Mouse (Mus musculus): Measurements from ENCODE around the gene Hmgb2.

The Hmgb2 gene

DNA sequence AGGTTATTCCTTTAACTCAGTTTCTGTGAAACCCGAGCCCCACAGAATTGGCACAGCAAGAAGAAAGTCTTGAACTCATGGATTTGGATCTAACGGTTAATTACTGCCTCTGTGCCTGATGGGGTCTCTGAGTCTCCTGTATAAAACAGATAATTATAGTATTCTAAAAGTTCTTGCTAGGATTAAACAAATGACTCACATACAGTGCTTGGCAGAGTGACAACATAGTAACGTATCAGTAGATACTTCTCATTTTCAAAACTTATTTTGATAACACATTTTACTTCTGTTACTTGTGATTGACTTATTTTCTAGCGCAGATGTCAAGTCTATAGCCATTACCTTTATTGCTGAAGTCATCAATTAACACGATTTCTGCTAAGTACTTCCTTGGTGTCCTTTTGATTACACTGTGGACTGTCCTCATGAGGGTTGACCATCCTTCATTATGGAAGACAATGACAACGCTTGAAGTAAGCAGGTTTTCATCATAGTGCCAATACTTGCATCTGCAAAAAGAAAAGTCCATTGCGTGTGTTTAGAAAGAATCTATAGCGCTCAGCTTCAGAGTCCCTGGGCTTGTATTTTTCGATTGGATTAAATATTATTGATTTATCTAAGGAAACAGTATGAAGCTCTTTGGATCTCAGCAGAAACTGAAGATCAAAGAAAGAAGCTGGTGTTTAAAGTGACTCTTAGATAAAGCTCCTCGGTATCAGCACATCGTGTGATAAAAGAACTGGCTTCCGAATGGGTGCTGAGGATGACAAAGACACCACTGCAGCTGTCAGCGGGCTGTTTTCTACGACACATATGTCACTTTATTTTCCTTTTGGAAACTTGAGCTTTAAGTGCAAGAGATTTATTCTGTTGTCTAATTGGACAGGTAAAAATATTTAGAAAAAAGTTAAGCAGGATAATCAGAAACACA, 40.7 kb downstream of the Hmgb2 start:
- DNase-seq (ENCODE audit: extremely low spot score) = no peak

DNA sequence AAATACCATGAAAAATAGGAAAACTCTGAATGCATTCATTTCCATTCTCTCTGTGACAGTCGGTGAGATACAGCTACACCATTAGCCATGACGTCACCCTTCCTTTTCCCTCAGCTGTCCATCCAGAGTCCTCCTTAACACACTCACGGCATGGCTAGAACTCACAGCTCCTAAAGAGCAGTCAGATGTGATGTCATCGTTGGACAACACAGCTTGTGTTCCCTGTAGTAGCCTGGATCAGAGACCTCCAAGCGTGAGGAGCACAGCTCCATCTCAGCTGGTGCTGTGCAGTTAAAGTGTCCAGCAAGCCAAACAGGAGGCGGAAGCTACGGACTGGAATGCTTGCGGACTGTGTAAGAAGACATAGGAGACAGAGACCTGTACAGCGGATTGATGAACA, 49.2 kb downstream of the Hmgb2 start:
- DNase-seq (ENCODE audit: extremely low spot score) = no peak

DNA sequence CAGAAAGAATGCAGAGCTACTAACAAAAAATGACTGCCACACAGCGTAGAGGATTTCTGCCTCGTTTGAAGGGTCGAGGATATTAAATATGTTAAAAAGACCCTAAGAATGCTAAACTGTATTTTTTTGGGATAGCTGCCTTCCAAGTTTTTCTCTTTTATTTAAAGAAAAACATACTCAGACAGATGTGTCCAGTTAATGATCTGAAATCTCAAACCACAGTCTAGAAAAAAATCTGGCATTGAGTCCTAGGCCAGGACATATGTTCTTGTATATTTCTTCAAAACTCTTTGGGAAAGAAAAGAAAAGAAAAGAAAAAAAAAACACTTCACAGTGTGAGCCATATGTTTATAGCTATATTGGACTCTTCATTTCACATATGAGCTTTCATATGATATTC, 51.0 kb downstream of the Hmgb2 start:
- DNase-seq (ENCODE audit: extremely low spot score) = no peak

DNA sequence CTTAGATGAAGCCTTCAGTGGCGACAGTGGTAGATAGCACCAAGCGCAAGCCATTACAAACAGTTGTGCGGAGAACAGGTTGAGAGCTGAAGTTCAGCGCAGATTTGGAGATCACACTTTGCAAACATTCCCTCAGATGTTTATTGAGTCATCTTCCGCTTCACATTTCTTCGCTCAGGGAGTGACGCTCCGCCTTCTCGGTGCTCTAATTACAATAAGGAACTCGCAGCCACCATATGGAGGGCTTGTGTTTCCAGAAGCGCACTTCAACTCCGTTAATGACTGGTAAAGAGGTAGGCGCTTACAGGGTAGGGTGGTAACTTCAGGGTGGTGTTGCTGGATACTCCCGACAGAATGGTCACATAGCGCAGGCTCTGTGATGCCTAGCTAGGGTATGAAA, 52.0 kb downstream of the Hmgb2 start:
- no peak for DNase-seq (ENCODE audit: extremely low spot score)

DNA sequence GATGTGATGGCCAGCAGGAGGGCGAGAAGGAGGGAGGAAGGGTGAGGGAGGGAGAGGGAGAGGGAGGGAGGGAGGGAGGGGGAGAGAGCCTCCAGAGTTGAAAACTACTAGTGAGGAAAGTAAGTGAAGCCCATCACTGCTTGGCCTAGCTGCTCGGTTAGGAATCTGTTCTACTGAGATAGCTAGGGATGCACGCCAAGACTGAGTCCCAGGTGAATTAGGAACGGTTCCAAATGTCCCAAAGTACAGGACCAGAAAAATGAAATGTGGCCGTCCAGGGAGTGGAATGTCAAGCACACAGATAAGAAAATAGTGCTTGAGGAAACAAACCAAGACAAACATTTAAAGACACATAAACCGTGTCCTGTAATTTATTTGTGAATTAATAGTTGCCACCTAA, 53.3 kb downstream of the Hmgb2 start:
- no peak for DNase-seq (ENCODE audit: extremely low spot score)

Measured in embryo, embryonic 9.5 days (tissue).